Mouse (Mus musculus): ENCODE measurements around the gene Ksr2. TPM values are rescaled to one million over a fixed set of nuclear protein-coding genes. Genes with fewer than 3 reads are reported as not detected.

The Ksr2 gene
- polyA plus RNA-seq, 1 experiment from 2014 or later = 0.19 TPM

DNA sequence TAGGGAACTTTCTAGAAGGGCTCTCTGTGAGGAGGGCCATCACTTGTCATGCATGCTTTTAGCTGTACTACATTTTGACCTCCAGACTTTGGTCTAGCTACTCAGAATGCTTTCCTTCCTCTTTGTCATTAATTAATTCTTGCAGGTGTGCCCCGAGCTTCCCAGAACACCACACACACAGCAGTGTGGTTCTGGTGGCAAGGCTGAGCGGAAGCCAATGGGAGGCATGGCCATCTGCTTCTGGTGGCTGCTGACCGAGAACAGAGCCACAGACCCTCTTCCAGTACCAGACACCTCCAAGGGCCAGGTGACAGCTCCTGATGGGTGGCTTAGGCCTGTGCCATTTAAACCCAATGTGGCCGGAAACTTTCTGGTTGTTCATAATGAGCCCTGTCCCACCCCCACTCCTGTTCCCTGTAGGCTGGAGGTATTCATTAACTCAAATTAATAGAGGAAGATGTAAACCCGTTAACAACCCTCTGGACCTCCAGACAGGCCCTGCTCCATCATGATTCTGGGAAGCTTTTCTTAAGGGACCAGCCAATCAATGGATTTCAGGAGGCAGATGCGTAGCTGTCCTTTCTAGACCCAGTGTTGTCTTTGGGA, 155.5 kb downstream of the Ksr2 start:
- Histone ChIP-seq H3K36me3 (ENCODE audit: control insufficient read depth, insufficient read depth, low read length) (no peaks in the 10 kb centered on the region), H3K9ac (ENCODE audit: low read depth, low read length) (no peak overlapping the region), H3K27ac (ENCODE audit: low read depth, low read length) (no peak overlapping the region), H3K9me3 (replicated peaks; ENCODE audit: control insufficient read depth, low read length) (no peaks in the 10 kb centered on the region), H3K27me3 (ENCODE audit: control insufficient read depth, insufficient read depth, low read length) (no peaks in the 10 kb centered on the region), H3K4me1 (ENCODE audit: control insufficient read depth, insufficient read depth, low read length) (no peaks in the 10 kb centered on the region), H3K4me3 (ENCODE audit: low read depth, low read length) (no peak overlapping the region), H3K4me2 (no peak overlapping the region)
- ATAC-seq (replicated peaks; ENCODE audit: insufficient number of reproducible peaks, low FRiP score, low TSS enrichment) = no peak
- 77% methylated on average over 6 of the region's 6 CpGs for WGBS (ENCODE audit: insufficient replicate concordance)

DNA sequence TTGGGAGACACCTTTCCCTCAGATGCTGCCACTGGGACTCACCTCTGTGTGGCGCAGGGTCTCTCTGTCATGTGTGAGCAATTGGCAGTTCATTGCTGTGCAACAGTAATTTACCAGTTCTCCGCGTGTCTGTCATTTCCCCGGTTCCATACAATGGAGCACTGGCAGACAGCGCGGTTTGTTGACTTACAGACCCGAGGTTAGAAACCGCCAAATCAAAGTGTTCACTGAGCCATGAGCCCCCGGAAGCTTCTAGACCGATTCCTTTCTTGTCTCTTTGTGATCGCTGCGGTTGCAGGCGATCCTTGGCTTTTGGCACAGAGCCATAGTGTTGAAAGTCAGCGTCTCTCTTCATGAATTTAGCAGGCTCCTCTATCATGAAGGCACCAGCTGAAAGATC, 158.6 kb downstream of the Ksr2 start:
- Histone ChIP-seq H3K27me3 (ENCODE audit: control insufficient read depth, insufficient read depth, low read length) (no peaks in the 10 kb centered on the region), H3K36me3 (ENCODE audit: control insufficient read depth, insufficient read depth, low read length) (no peaks in the 10 kb centered on the region), H3K4me3 (ENCODE audit: low read depth, low read length) (no peak overlapping the region), H3K4me2 (no peak overlapping the region), H3K9ac (ENCODE audit: low read depth, low read length) (no peak overlapping the region), H3K27ac (ENCODE audit: low read depth, low read length) (no peak overlapping the region), H3K4me1 (ENCODE audit: control insufficient read depth, insufficient read depth, low read length) (no peaks in the 10 kb centered on the region), H3K9me3 (replicated peaks; ENCODE audit: control insufficient read depth, low read length) (no peaks in the 10 kb centered on the region)
- no peak for ATAC-seq (replicated peaks; ENCODE audit: insufficient number of reproducible peaks, low FRiP score, low TSS enrichment)
- 85% methylated on average over 14 of the region's 14 CpGs for WGBS (ENCODE audit: insufficient replicate concordance)

DNA sequence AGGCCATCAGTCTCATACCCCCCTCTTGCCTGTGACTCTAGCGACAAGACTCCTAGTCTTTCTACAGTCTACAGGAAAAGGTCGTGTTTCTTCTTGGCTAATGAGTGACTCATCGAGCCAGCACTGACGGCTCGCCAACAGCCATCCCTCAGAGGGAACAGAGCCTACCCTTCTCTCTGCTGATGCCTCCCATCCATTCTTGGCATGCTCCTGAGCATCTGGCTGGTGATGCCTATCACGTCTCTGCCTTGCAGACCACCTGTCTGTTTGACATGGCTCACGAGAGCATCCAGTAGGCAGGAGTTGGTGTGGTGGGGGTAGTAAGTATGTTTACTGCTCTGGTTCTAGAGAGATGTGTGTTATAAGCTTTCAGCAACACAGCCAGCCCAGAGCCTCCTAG, 161.1 kb downstream of the Ksr2 start:
- Histone ChIP-seq H3K4me1 (ENCODE audit: control insufficient read depth, insufficient read depth, low read length) (no peaks in the 10 kb centered on the region), H3K4me3 (ENCODE audit: low read depth, low read length) (no peak overlapping the region), H3K27ac (ENCODE audit: low read depth, low read length) (no peak overlapping the region), H3K9me3 (replicated peaks; ENCODE audit: control insufficient read depth, low read length) (no peaks in the 10 kb centered on the region), H3K9ac (ENCODE audit: low read depth, low read length) (no peak overlapping the region), H3K36me3 (ENCODE audit: control insufficient read depth, insufficient read depth, low read length) (no peaks in the 10 kb centered on the region), H3K4me2 (no peak overlapping the region), H3K27me3 (ENCODE audit: control insufficient read depth, insufficient read depth, low read length) (no peaks in the 10 kb centered on the region)
- ATAC-seq (replicated peaks; ENCODE audit: insufficient number of reproducible peaks, low FRiP score, low TSS enrichment) = no peak
- WGBS (ENCODE audit: insufficient replicate concordance) = 72% methylated on average over 7 of the region's 7 CpGs

DNA sequence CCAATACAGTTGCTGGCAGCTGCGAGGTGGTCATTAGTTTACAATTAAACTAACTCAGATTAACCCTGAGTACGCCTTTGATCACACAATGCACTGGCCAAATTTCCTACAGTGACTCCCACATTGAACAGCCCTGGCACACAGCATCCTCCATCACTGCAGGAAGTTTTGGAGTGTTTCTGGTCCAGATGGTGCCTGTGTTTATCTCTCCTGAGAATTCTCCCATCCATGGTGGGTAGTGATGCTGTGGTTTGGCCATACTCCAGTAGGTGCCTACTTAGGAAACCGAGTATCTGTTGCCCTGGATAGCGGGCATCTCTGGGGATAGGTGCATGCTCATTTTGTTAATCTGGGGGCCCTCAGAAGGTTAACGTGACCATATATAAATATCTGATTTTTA, 163.8 kb downstream of the Ksr2 start:
- H3K4me3 ChIP-seq (ENCODE audit: low read depth, low read length) = no peak overlapping the region
- H3K36me3 ChIP-seq (ENCODE audit: control insufficient read depth, insufficient read depth, low read length) = no peaks in the 10 kb centered on the region
- 73% methylated on average over 5 of the region's 5 CpGs for WGBS (ENCODE audit: insufficient replicate concordance)
- ATAC-seq (replicated peaks; ENCODE audit: insufficient number of reproducible peaks, low FRiP score, low TSS enrichment) = no peak
- no peaks in the 10 kb centered on the region for H3K9me3 ChIP-seq (replicated peaks; ENCODE audit: control insufficient read depth, low read length)
- no peak overlapping the region for H3K9ac ChIP-seq (ENCODE audit: low read depth, low read length)
- H3K4me2 ChIP-seq = no peak overlapping the region
- H3K27me3 ChIP-seq (ENCODE audit: control insufficient read depth, insufficient read depth, low read length) = no peaks in the 10 kb centered on the region
- H3K4me1 ChIP-seq (ENCODE audit: control insufficient read depth, insufficient read depth, low read length) = no peaks in the 10 kb centered on the region
- H3K27ac ChIP-seq (ENCODE audit: low read depth, low read length) = no peak overlapping the region

DNA sequence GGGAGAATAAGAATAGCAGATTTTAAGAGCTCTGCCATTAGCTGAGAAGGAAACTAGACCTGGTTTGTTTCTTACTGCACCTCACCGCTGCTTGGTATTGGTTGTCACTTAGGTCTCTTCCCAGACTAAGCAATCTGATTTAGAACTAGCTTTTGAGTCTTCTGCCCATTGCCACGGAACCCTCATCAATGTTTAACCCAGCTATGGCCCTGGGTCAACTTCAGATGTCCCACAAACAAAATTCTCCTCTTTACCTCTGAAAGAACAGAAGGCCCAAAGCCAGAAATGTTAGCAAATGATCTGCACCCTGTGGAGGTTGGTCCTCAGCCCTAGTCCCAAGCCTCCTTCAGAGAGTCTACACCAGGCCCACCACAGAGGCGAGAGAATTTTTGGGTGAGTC, 167.9 kb downstream of the Ksr2 start:
- ATAC-seq (replicated peaks; ENCODE audit: insufficient number of reproducible peaks, low FRiP score, low TSS enrichment) = no peak
- no peak overlapping the region for H3K4me2 ChIP-seq
- no peaks in the 10 kb centered on the region for H3K4me1 ChIP-seq (ENCODE audit: control insufficient read depth, insufficient read depth, low read length)
- H3K4me3 ChIP-seq (ENCODE audit: low read depth, low read length) = no peak overlapping the region
- H3K9ac ChIP-seq (ENCODE audit: low read depth, low read length) = no peak overlapping the region
- WGBS (ENCODE audit: insufficient replicate concordance) = 72% methylated on average over 3 of the region's 3 CpGs
- no peaks in the 10 kb centered on the region for H3K27me3 ChIP-seq (ENCODE audit: control insufficient read depth, insufficient read depth, low read length)
- H3K36me3 ChIP-seq (ENCODE audit: control insufficient read depth, insufficient read depth, low read length) = no peaks in the 10 kb centered on the region
- no peaks in the 10 kb centered on the region for H3K9me3 ChIP-seq (replicated peaks; ENCODE audit: control insufficient read depth, low read length)
- H3K27ac ChIP-seq (ENCODE audit: low read depth, low read length) = no peak overlapping the region

DNA sequence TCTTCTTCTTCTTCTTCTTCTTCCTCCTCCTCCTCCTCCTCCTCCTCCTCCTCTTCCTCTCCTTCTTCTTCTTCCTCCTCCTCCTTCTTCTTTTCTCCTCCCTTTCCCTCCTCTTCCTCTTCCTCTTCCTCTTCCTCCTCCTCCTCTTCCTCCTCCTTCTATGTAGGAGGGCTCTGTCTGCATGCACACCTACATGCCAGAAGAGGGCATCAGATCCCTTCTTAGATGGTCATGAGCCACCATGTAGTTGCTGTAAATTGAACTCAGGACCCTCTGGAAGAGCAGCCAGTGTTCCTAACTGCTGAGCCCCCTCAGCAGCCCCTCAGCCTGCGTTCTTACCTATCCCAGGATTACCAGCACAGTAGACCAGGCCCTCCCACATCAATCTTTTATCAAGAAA, 170.6 kb downstream of the Ksr2 start:
- no peak for ATAC-seq (replicated peaks; ENCODE audit: insufficient number of reproducible peaks, low FRiP score, low TSS enrichment)

DNA sequence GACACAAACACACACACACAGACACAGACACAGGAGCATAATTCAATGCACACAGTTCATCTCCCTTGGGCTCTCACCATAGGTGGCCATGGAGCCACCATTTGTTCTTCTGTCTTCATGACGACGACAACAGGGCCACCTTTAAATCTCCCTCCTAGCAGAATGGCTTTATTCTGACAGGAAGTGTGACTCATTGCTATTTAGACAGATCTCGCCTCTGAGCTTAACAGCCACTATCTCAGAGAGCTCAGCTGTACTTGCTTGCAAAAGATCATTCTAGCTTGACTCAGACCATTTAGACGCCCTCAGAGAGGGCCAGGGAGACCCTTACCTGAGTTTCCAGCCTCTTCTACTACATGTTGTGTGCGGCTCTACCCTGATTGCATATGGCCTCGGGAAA, 175.5 kb downstream of the Ksr2 start:
- Histone ChIP-seq H3K27ac (ENCODE audit: low read depth, low read length) (no peak overlapping the region), H3K4me3 (ENCODE audit: low read depth, low read length) (no peak overlapping the region), H3K9ac (ENCODE audit: low read depth, low read length) (no peak overlapping the region), H3K36me3 (ENCODE audit: control insufficient read depth, insufficient read depth, low read length) (no peaks in the 10 kb centered on the region), H3K4me2 (no peak overlapping the region), H3K27me3 (ENCODE audit: control insufficient read depth, insufficient read depth, low read length) (no peaks in the 10 kb centered on the region), H3K4me1 (ENCODE audit: control insufficient read depth, insufficient read depth, low read length) (no peaks in the 10 kb centered on the region), H3K9me3 (replicated peaks; ENCODE audit: control insufficient read depth, low read length) (no peaks in the 10 kb centered on the region)
- 52% methylated on average over 6 of the region's 6 CpGs for WGBS (ENCODE audit: insufficient replicate concordance)
- ATAC-seq (replicated peaks; ENCODE audit: insufficient number of reproducible peaks, low FRiP score, low TSS enrichment) = no peak

More for the DNA sequence above, 170.6 kb downstream of the Ksr2 start:
- Histone ChIP-seq H3K9me3 (replicated peaks; ENCODE audit: control insufficient read depth, low read length) (no peaks in the 10 kb centered on the region), H3K4me3 (ENCODE audit: low read depth, low read length) (no peak overlapping the region), H3K36me3 (ENCODE audit: control insufficient read depth, insufficient read depth, low read length) (no peaks in the 10 kb centered on the region), H3K27ac (ENCODE audit: low read depth, low read length) (no peak overlapping the region), H3K4me2 (no peak overlapping the region), H3K27me3 (ENCODE audit: control insufficient read depth, insufficient read depth, low read length) (no peaks in the 10 kb centered on the region), H3K4me1 (ENCODE audit: control insufficient read depth, insufficient read depth, low read length) (no peaks in the 10 kb centered on the region), H3K9ac (ENCODE audit: low read depth, low read length) (no peak overlapping the region)
- 57% methylated on average over 1 of the region's 1 CpGs for WGBS (ENCODE audit: insufficient replicate concordance)

DNA sequence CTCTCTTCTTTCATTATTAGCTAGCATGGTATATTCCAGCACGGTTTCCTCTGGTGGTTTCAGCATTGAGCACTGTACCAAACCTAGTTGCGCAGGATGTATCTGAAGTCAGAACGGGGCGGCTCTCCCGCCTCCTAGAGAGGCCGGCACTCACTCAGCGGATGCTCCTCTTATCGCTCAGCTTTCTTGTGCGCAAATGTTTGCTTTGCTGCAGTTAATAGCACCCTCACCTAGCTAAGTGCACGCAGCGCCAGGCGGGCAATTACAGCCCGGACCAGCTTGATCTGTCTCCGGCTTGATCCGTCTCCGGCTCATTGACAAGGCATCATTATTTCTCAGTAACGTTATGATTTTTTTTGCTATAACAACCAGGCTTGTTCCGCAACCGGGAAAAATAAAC, 179.5 kb downstream of the Ksr2 start:
- Histone ChIP-seq H3K4me3 (ENCODE audit: low read depth, low read length) (no peak overlapping the region), H3K27me3 (ENCODE audit: control insufficient read depth, insufficient read depth, low read length) (no peaks in the 10 kb centered on the region; the same call in 1 of the 2 replicates), H3K36me3 (ENCODE audit: control insufficient read depth, insufficient read depth, low read length) (no peaks in the 10 kb centered on the region), H3K9me3 (replicated peaks; ENCODE audit: control insufficient read depth, low read length) (no peaks in the 10 kb centered on the region), H3K9ac (ENCODE audit: low read depth, low read length) (no peak overlapping the region), H3K4me1 (ENCODE audit: control insufficient read depth, insufficient read depth, low read length) (no peaks in the 10 kb centered on the region), H3K4me2 (no peak overlapping the region), H3K27ac (ENCODE audit: low read depth, low read length) (no peak overlapping the region)
- 59% methylated on average over 19 of the region's 19 CpGs for WGBS (ENCODE audit: insufficient replicate concordance)
- ATAC-seq (replicated peaks; ENCODE audit: insufficient number of reproducible peaks, low FRiP score, low TSS enrichment) = no peak

DNA sequence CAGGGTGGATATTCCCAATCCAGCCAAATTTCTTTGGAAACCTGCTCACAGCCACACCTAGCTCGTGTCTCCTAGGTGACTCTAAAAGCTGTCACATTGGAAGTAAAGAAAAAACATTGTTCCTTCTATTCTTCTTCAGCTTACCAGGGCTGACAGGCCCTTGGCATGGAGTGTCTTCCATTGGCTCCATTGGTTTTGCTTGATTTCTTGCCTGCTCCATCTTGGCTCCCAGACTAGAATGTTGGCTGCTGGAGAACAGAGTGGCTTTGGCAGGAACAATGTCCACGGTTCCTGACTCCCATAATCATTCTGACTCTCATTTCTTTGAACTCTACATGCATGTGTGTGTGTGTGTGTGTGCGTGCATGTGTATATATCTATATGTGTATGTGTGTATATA, 183.0 kb downstream of the Ksr2 start:
- Histone ChIP-seq H3K4me3 (ENCODE audit: low read depth, low read length) (no peak overlapping the region), H3K27me3 (ENCODE audit: control insufficient read depth, insufficient read depth, low read length) (no peaks in the 10 kb centered on the region; the same call in 1 of the 2 replicates), H3K4me2 (no peak overlapping the region), H3K36me3 (ENCODE audit: control insufficient read depth, insufficient read depth, low read length) (no peaks in the 10 kb centered on the region), H3K4me1 (ENCODE audit: control insufficient read depth, insufficient read depth, low read length) (no peaks in the 10 kb centered on the region), H3K9ac (ENCODE audit: low read depth, low read length) (no peak overlapping the region), H3K9me3 (replicated peaks; ENCODE audit: control insufficient read depth, low read length) (no peaks in the 10 kb centered on the region), H3K27ac (ENCODE audit: low read depth, low read length) (no peak overlapping the region)
- no peak for ATAC-seq (replicated peaks; ENCODE audit: insufficient number of reproducible peaks, low FRiP score, low TSS enrichment)
- 79% methylated on average over 3 of the region's 3 CpGs for WGBS (ENCODE audit: insufficient replicate concordance)
